Mouse (Mus musculus) heart, embryonic 10.5 days (tissue): ENCODE results near the gene Ccnt1. TPM values are rescaled to one million over a fixed set of nuclear protein-coding genes. Genes with fewer than 3 reads are reported as not detected.

Experiments
- DNase-seq: peaks from one replicate; pipeline ENCODE4 v3.0.0-alpha.2; 2017; ENCODE audit warnings: low spot score
- H3K27ac ChIP-seq: fragments of 300-500 bp; sonication (generic); 2 replicates; pipeline ENCODE4 v1.5.1; 2016; ENCODE audit warnings: mild to moderate bottlenecking
- H3K27me3 ChIP-seq: fragments of 300-500 bp; sonication (generic); 2 replicates; pipeline ENCODE4 v1.6.1; 2016; ENCODE audit warnings: mild to moderate bottlenecking; ENCODE audit not compliant: poor library complexity, insufficient read depth, severe bottlenecking
- H3K36me3 ChIP-seq: fragments of 300-500 bp; sonication (generic); 2 replicates; pipeline ENCODE4 v1.6.1; 2016; ENCODE audit warnings: mild to moderate bottlenecking, moderate library complexity
- H3K4me1 ChIP-seq: fragments of 300-500 bp; sonication (generic); 2 replicates; pipeline ENCODE4 v1.6.1; 2016; ENCODE audit warnings: mild to moderate bottlenecking
- H3K4me3 ChIP-seq: fragments of 300-500 bp; sonication (generic); 2 replicates; pipeline ENCODE4 v1.5.1; 2016; ENCODE audit warnings: mild to moderate bottlenecking, moderate library complexity
- H3K9me3 ChIP-seq: fragments of 300-500 bp; sonication (generic); 2 replicates; pipeline ENCODE4 v1.6.1; 2016; ENCODE audit warnings: mild to moderate bottlenecking, moderate library complexity
- WGBS: fragments of 180-500 bp; shearing (Covaris S2); methylation state at CpG from one replicate; pipeline ENCODE4 v1.1.7; 2016; 5-methylcytosine and 5-hydroxymethylcytosine counted together
- polyA plus RNA-seq: library from polyadenylated mRNA; unstranded; fragments of >200 nt; fragmentation: Nextera tagmentation; extraction: Ambion mirVana; gene quantifications from 2 replicates; pipeline ENCODE4 v1.2.1, GENCODE M21; 2016

Ccnt1 gene
- polyA plus RNA-seq, 1 experiment from 2014 or later: 53.0 TPM

GRCm38 (mm10) chr15:98607557-98607956 is 36.8 kb upstream of the Ccnt1 start:
- Histone ChIP-seq H3K4me1 (peaks cover 64% of the 10 kb centered on the region), H3K27ac (peak overlapping the region; percentile 98), H3K36me3 (peaks cover 31% of the 10 kb centered on the region), H3K9me3 (no peaks in the 10 kb centered on the region), H3K27me3 (no peaks in the 10 kb centered on the region), H3K4me3 (peak overlapping the region; percentile 89)
- under 1% methylated on average over 4 of the region's 4 CpGs for WGBS
- peak; percentile 94 for DNase-seq

DNA sequence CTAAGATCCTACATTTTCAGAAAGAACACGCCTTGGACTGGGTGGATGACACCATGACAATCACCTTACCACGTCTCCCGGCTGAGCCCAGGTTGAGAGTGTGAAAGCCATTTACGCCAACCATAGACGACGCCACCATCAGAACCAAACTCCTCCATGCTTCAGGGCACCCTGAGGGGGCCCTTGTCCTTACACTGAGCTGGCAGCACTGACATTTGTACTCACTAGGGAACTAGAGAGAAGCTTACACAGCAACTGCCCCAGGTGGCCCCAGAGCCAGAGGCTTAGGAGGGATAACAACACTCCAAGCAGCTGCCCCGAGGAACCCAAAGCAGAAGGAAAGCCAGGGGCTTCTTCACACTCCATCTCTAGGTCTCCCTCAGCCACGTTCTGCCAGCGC is 36.0 kb upstream of the Ccnt1 start:
- H3K4me1 ChIP-seq: peaks cover 72% of the 10 kb centered on the region
- no peaks in the 10 kb centered on the region for H3K9me3 ChIP-seq

GRCm38 (mm10) chr15:98606051-98606536 is 35.4 kb upstream of the Ccnt1 start:
- H3K36me3 ChIP-seq: peaks cover 40% of the 10 kb centered on the region
- H3K27me3 ChIP-seq: no peaks in the 10 kb centered on the region
- no peaks in the 10 kb centered on the region for H3K9me3 ChIP-seq
- H3K27ac ChIP-seq: peak overlapping the region; percentile 98
- peak overlapping the region; percentile 89 for H3K4me3 ChIP-seq
- 38% methylated on average over 12 of the region's 12 CpGs for WGBS
- no peak for DNase-seq
- H3K4me1 ChIP-seq: peaks cover 78% of the 10 kb centered on the region

More for the DNA sequence above, 36.0 kb upstream of the Ccnt1 start:
- Histone ChIP-seq H3K4me3 (peak overlapping the region; percentile 89), H3K27ac (peak overlapping the region; percentile 98), H3K36me3 (peaks cover 34% of the 10 kb centered on the region), H3K27me3 (no peaks in the 10 kb centered on the region)
- no peak for DNase-seq
- 38% methylated on average over 9 of the region's 9 CpGs for WGBS

- peaks cover 88% of the 10 kb centered on the region for H3K4me1 ChIP-seq
- H3K9me3 ChIP-seq: no peaks in the 10 kb centered on the region
- peaks cover 60% of the 10 kb centered on the region for H3K36me3 ChIP-seq
- H3K4me3 ChIP-seq: peak overlapping the region; percentile 89; the same call in 1 of the 2 replicates
- peak overlapping the region; percentile 98 for H3K27ac ChIP-seq
- no peak for DNase-seq
- 89% methylated on average over 24 of the region's 24 CpGs for WGBS
- H3K27me3 ChIP-seq: no peaks in the 10 kb centered on the region
Observed at GRCm38 (mm10) chr15:98604041-98604575, 33.4 kb upstream of the Ccnt1 start.

GRCm38 (mm10) chr15:98602921-98603458 is 32.3 kb upstream of the Ccnt1 start:
- peak overlapping the region; percentile 98 for H3K27ac ChIP-seq
- WGBS: 25% methylated on average over 4 of the region's 4 CpGs

DNA sequence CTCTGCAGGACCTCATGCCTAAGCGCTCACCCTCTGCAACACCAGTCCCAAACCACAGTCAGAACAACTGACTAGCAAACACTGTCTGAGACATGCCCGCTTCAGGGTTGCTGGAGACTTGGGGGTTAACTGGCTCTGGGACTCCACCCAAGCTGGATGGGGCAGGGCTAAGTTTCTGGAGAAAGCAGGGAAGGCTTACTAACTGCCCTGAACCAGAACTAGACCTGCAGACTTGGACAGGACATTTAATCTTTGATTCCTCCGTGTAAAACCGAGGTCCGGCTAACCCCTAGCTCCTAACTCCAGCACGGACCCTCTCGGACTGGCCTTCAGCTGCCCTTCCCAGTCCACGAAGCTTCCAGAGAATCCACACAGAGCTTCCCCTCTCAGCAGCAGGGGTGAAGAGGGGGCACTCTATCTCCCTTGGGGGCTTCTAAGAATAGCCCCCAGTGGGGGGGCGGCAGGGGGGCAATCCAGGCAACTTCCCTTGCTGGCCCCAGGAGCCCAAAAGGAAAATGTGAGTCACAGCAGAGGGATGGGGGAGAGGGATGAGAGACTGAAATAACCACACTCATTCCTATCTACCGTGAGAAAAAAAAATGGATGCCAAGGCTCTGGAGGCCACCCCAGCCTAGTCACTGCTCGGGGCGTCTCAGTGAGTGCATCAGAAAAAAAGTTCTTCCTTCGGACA is 31.6 kb upstream of the Ccnt1 start:
- Histone ChIP-seq H3K27me3 (no peaks in the 10 kb centered on the region), H3K9me3 (no peaks in the 10 kb centered on the region), H3K4me3 (peak overlapping the region; percentile 52), H3K36me3 (peaks cover 78% of the 10 kb centered on the region), H3K27ac (peak overlapping the region; percentile 98), H3K4me1 (peaks cover 79% of the 10 kb centered on the region)
- WGBS: 21% methylated on average over 13 of the region's 13 CpGs
- peak; percentile 90 for DNase-seq

More at GRCm38 (mm10) chr15:98602921-98603458, 32.3 kb upstream of the Ccnt1 start:
- DNase-seq: no peak
- Histone ChIP-seq H3K4me3 (peak overlapping the region; percentile 52), H3K27me3 (no peaks in the 10 kb centered on the region), H3K9me3 (no peaks in the 10 kb centered on the region), H3K4me1 (peaks cover 85% of the 10 kb centered on the region), H3K36me3 (peaks cover 71% of the 10 kb centered on the region)

DNA sequence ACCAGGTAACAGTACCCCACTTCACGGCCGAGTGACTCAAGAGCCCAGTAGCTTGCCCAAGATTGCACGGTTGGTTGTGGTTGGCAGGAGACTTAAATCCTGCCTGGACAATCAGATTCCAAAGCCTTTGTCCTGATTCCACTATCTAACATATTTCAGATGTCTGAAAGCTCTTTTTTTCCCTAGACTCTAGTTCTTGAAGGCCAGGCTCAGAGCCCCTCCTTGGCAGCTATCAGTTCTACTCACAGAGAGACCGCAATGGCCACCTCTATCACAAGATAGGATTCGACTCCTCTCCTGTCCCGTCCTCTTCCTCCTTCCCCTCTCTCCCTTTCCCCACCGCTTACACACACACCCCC is 31.1 kb upstream of the Ccnt1 start:
- 35% methylated on average over 7 of the region's 7 CpGs for WGBS
- H3K27me3 ChIP-seq: no peaks in the 10 kb centered on the region
- DNase-seq: no peak
- peak overlapping the region; percentile 52 for H3K4me3 ChIP-seq
- H3K27ac ChIP-seq: peak overlapping the region; percentile 98
- no peaks in the 10 kb centered on the region for H3K9me3 ChIP-seq
- H3K36me3 ChIP-seq: peaks cover 83% of the 10 kb centered on the region
- peaks cover 73% of the 10 kb centered on the region for H3K4me1 ChIP-seq

- 82% methylated on average over 12 of the region's 12 CpGs for WGBS
- no peaks in the 10 kb centered on the region for H3K27me3 ChIP-seq
- no peaks in the 10 kb centered on the region for H3K9me3 ChIP-seq
- H3K36me3 ChIP-seq: peaks cover 94% of the 10 kb centered on the region
- DNase-seq: no peak
- no peak overlapping the region for H3K4me3 ChIP-seq
- H3K27ac ChIP-seq: peak overlapping the region; percentile 98; the same call in 1 of the 2 replicates
- peaks cover 57% of the 10 kb centered on the region for H3K4me1 ChIP-seq
Observed at GRCm38 (mm10) chr15:98600036-98600709, 29.4 kb upstream of the Ccnt1 start.

GRCm38 (mm10) chr15:98596609-98597008 is 25.9 kb upstream of the Ccnt1 start:
- peaks cover 27% of the 10 kb centered on the region for H3K4me1 ChIP-seq
- H3K27ac ChIP-seq: no peak overlapping the region
- no peaks in the 10 kb centered on the region for H3K9me3 ChIP-seq
- H3K4me3 ChIP-seq: no peak overlapping the region
- H3K36me3 ChIP-seq: peaks cover 100% of the 10 kb centered on the region
- DNase-seq: no peak
- WGBS: 93% methylated on average over 14 of the region's 14 CpGs
- H3K27me3 ChIP-seq: no peaks in the 10 kb centered on the region

DNA sequence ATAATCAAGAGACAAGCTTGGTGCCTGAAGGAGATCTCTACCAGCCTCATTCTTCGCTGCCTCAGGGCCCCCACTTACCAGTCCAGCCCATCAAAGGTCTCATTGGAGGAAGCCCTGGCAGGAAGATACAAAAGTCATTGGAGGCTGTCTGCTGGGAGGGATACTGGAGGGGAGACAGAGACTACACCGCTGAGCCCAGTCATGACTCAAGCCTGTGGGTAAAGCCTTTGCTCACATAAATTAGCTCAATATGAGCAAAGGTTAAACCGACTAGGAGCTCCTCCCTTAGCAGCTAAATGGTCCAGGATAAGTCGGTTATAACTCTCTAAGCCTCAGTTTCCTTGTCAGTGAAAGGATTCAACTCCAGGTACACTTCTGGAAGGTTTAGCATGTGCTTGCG is 24.3 kb upstream of the Ccnt1 start:
- DNase-seq: no peak
- Histone ChIP-seq H3K9me3 (no peaks in the 10 kb centered on the region), H3K36me3 (peaks cover 100% of the 10 kb centered on the region), H3K27ac (no peak overlapping the region), H3K4me1 (peaks cover 17% of the 10 kb centered on the region), H3K4me3 (no peak overlapping the region), H3K27me3 (no peaks in the 10 kb centered on the region)
- 93% methylated on average over 5 of the region's 5 CpGs for WGBS

DNA sequence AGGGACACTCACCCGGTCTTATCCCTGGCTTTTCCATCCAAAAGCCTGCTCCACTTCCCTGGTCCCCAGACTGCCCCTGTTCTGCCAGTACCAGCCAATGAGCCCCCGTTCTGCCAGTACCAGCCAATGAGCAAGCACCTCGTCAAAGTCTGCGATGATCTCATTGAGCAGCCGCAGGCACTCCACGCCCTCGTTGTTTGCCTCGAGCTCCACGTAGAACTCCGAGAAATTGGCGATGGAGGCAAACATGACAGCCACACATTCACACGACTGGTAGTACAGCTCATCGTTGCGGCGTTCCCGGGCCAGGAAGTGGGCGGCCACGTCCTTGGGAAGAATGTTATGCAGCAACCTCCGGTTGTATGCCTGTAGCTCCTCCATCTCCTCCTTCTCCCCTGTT is 23.5 kb upstream of the Ccnt1 start:
- H3K4me1 ChIP-seq: peaks cover 11% of the 10 kb centered on the region
- 75% methylated on average over 19 of the region's 19 CpGs for WGBS
- no peaks in the 10 kb centered on the region for H3K27me3 ChIP-seq
- H3K4me3 ChIP-seq: 0 out of 2 replicates have a peak overlapping the region, but pooled peaks have one; percentile 1
- H3K9me3 ChIP-seq: no peaks in the 10 kb centered on the region
- peaks cover 100% of the 10 kb centered on the region for H3K36me3 ChIP-seq
- H3K27ac ChIP-seq: no peak overlapping the region
- DNase-seq: no peak

DNA sequence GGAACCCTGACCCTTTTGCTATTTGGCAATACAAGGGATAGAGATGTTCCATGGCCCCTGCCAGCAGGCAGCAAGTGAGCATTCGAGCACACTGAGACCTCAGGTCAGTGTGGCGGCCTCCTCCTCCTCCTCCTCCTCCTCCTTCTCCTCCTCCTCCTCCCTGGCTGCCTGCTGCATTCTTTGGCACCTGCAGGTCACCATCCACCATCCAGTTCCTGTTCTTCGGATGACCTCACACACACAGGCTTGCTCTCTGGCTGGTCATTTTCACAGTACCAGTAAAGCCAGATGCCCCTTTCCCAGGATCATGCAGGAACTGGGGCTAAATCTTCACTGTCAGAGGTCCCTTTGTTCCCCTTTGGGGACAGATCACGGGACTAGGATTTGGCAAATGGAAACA is 20.7 kb upstream of the Ccnt1 start:
- DNase-seq: no peak
- Histone ChIP-seq H3K27me3 (no peaks in the 10 kb centered on the region), H3K9me3 (no peaks in the 10 kb centered on the region), H3K4me3 (no peak overlapping the region), H3K4me1 (peaks cover 11% of the 10 kb centered on the region), H3K36me3 (peaks cover 83% of the 10 kb centered on the region), H3K27ac (no peak overlapping the region)
- WGBS: 70% methylated on average over 4 of the region's 4 CpGs
